ENCODE assay signal across 14 mouse cellular contexts in genomic region chr2:75691316-75691715, GRCm38 (mm10).
"Had no signal": no experiment of that assay in that cellular context is flagged by ENCODE, and none has a peak within 500 bp of the region (broad histone marks: within the 10 kb centered on the region; RNA-seq: fewer than 3 reads in every experiment).

No protein-coding gene starts in this region.

- H3K27ac ChIP-seq: limb, embryonic 15.5 days; liver, embryonic 12.5 days; midbrain, embryonic 13.5 days; neural tube, embryonic 15.5 days had no signal

- H3K4me3 ChIP-seq: limb, embryonic 15.5 days; liver, embryonic 12.5 days; midbrain, embryonic 13.5 days; myocyte; neural tube, embryonic 15.5 days had no signal

- H3K9me3 ChIP-seq: limb, embryonic 15.5 days; liver, embryonic 12.5 days; midbrain, embryonic 13.5 days; neural tube, embryonic 15.5 days had no signal

- H3K27me3 ChIP-seq: limb, embryonic 15.5 days; liver, embryonic 12.5 days; midbrain, embryonic 13.5 days; neural tube, embryonic 15.5 days had no signal

- H3K4me2 ChIP-seq: limb, embryonic 15.5 days; liver, embryonic 12.5 days; lung, embryonic 14.5 days; midbrain, embryonic 13.5 days; neural tube, embryonic 15.5 days had no signal

- DNase-seq: kidney, postnatal 36 days; layer of hippocampus, adult 9-11 months; layer of hippocampus, postnatal 36 days; lung, embryonic 14.5 days; lung, postnatal 10 days; lung, postnatal 4 days; right cerebral cortex, adult 18-20 months; right cerebral cortex, postnatal 25 days; thymus, postnatal 36 days had no signal

- H3K9ac ChIP-seq: limb, embryonic 15.5 days; liver, embryonic 12.5 days; lung, embryonic 14.5 days; midbrain, embryonic 13.5 days; neural tube, embryonic 15.5 days had no signal

- ATAC-seq: liver, embryonic 12.5 days; midbrain, embryonic 13.5 days had no signal

- H3K36me3 ChIP-seq: limb, embryonic 15.5 days; midbrain, embryonic 13.5 days; neural tube, embryonic 15.5 days had no signal
